Mouse (Mus musculus) kidney, adult 2 months (tissue): ENCODE measurements around the gene Cdk15.

Experiments
- CTCF ChIP-seq: fragments of 200-500 bp; conservative IDR thresholded peaks from 2 replicates; pipeline ENCODE4 v1.5.1; 2011; ENCODE audit warnings: low read depth, mild to moderate bottlenecking, control low read depth, low read length, moderate library complexity, mixed read lengths; ENCODE audit not compliant: insufficient read depth, insufficient read length
- POLR2A ChIP-seq: fragments of 200-500 bp; IDR thresholded peaks from one replicate; pipeline ENCODE4 v1.6.1; 2011; ENCODE audit warnings: low read depth, low read length, control low read depth

GRCm38 (mm10) chr1:59380926-59381325 is 124.2 kb downstream of the Cdk15 start:
- no peak for TF ChIP-seq CTCF
- no peak for TF ChIP-seq POLR2A
